Mouse (Mus musculus): ENCODE data around the gene Kank4. TPM values are rescaled to one million over a fixed set of nuclear protein-coding genes. Genes with fewer than 3 reads are reported as not detected.

The Kank4 gene
- polyA plus RNA-seq, 1 experiment from 2014 or later, result not detected

GRCm38 (mm10) chr4:98805291-98806048, 11.9 kb downstream of the Kank4 start:
- H3K4me3 ChIP-seq (ENCODE audit: inconsistent target), result no peak overlapping the region
- WGBS (ENCODE audit: missing documents), result 85% methylated on average over 12 of the region's 12 CpGs
- no peaks in the 10 kb centered on the region for H3K36me3 ChIP-seq (ENCODE audit: inconsistent target)
- no peak overlapping the region for H3K27ac ChIP-seq
- no peaks in the 10 kb centered on the region for H3K79me2 ChIP-seq (ENCODE audit: inconsistent target)

GRCm38 (mm10) chr4:98804476-98805134, 12.7 kb downstream of the Kank4 start:
- WGBS (ENCODE audit: missing documents), result 93% methylated on average over 7 of the region's 7 CpGs
- no peak overlapping the region for H3K4me3 ChIP-seq (ENCODE audit: inconsistent target)
- no peaks in the 10 kb centered on the region for H3K79me2 ChIP-seq (ENCODE audit: inconsistent target)
- H3K27ac ChIP-seq, result no peak overlapping the region
- no peaks in the 10 kb centered on the region for H3K36me3 ChIP-seq (ENCODE audit: inconsistent target)

- WGBS (ENCODE audit: missing documents), result 94% methylated on average over 11 of the region's 11 CpGs
- no peak overlapping the region for H3K4me3 ChIP-seq (ENCODE audit: inconsistent target)
Measured at GRCm38 (mm10) chr4:98801775-98802174, 15.6 kb downstream of the Kank4 start.

GRCm38 (mm10) chr4:98800824-98801223, 16.5 kb downstream of the Kank4 start:
- H3K4me3 ChIP-seq (ENCODE audit: inconsistent target), result no peak overlapping the region
- no peaks in the 10 kb centered on the region for H3K36me3 ChIP-seq (ENCODE audit: inconsistent target)
- WGBS (ENCODE audit: missing documents), result 96% methylated on average over 8 of the region's 8 CpGs
- H3K27ac ChIP-seq, result no peak overlapping the region
- H3K79me2 ChIP-seq (ENCODE audit: inconsistent target), result no peaks in the 10 kb centered on the region

More at GRCm38 (mm10) chr4:98801775-98802174, 15.6 kb downstream of the Kank4 start:
- Histone ChIP-seq H3K36me3 (ENCODE audit: inconsistent target) (no peaks in the 10 kb centered on the region), H3K27ac (no peak overlapping the region), H3K79me2 (ENCODE audit: inconsistent target) (no peaks in the 10 kb centered on the region)

GRCm38 (mm10) chr4:98796591-98797341, 20.6 kb downstream of the Kank4 start:
- WGBS (ENCODE audit: missing documents), result 88% methylated on average over 11 of the region's 11 CpGs
- Histone ChIP-seq H3K4me3 (ENCODE audit: inconsistent target) (no peak overlapping the region), H3K36me3 (ENCODE audit: inconsistent target) (no peaks in the 10 kb centered on the region), H3K79me2 (ENCODE audit: inconsistent target) (no peaks in the 10 kb centered on the region), H3K27ac (no peak overlapping the region)

- no peaks in the 10 kb centered on the region for H3K36me3 ChIP-seq (ENCODE audit: inconsistent target)
- 92% methylated on average over 2 of the region's 2 CpGs for WGBS (ENCODE audit: missing documents)
- no peaks in the 10 kb centered on the region for H3K79me2 ChIP-seq (ENCODE audit: inconsistent target)
- no peak overlapping the region for H3K27ac ChIP-seq
- no peak overlapping the region for H3K4me3 ChIP-seq (ENCODE audit: inconsistent target)
Measured at GRCm38 (mm10) chr4:98795241-98795640, 22.1 kb downstream of the Kank4 start.

- Histone ChIP-seq H3K79me2 (ENCODE audit: inconsistent target) (no peaks in the 10 kb centered on the region), H3K36me3 (ENCODE audit: inconsistent target) (no peaks in the 10 kb centered on the region), H3K4me3 (ENCODE audit: inconsistent target) (no peak overlapping the region), H3K27ac (no peak overlapping the region)
- WGBS (ENCODE audit: missing documents), result 92% methylated on average over 9 of the region's 9 CpGs
Measured at GRCm38 (mm10) chr4:98793486-98793885, 23.9 kb downstream of the Kank4 start.

- 73% methylated on average over 1 of the region's 1 CpGs for WGBS (ENCODE audit: missing documents)
- no peaks in the 10 kb centered on the region for H3K36me3 ChIP-seq (ENCODE audit: inconsistent target)
- H3K27ac ChIP-seq, result no peak overlapping the region
- no peaks in the 10 kb centered on the region for H3K79me2 ChIP-seq (ENCODE audit: inconsistent target)
- H3K4me3 ChIP-seq (ENCODE audit: inconsistent target), result no peak overlapping the region
Measured at GRCm38 (mm10) chr4:98790721-98791120, 26.6 kb downstream of the Kank4 start.

- WGBS (ENCODE audit: missing documents), result 6% methylated on average over 8 of the region's 10 CpGs
Measured at GRCm38 (mm10) chr4:98789861-98790311, 27.5 kb downstream of the Kank4 start.

GRCm38 (mm10) chr4:98789133-98789765, 28.1 kb downstream of the Kank4 start:
- 83% methylated on average over 7 of the region's 7 CpGs for WGBS (ENCODE audit: missing documents)

More at GRCm38 (mm10) chr4:98789861-98790311, 27.5 kb downstream of the Kank4 start:
- Histone ChIP-seq H3K27ac (no peak overlapping the region), H3K79me2 (ENCODE audit: inconsistent target) (no peaks in the 10 kb centered on the region), H3K4me3 (ENCODE audit: inconsistent target) (no peak overlapping the region), H3K36me3 (ENCODE audit: inconsistent target) (no peaks in the 10 kb centered on the region)

GRCm38 (mm10) chr4:98786281-98786680, 31.1 kb downstream of the Kank4 start:
- 51% methylated on average over 3 of the region's 3 CpGs for WGBS (ENCODE audit: missing documents)
- no peaks in the 10 kb centered on the region for H3K36me3 ChIP-seq (ENCODE audit: inconsistent target)
- no peak overlapping the region for H3K4me3 ChIP-seq (ENCODE audit: inconsistent target)
- H3K27ac ChIP-seq, result no peak overlapping the region
- H3K79me2 ChIP-seq (ENCODE audit: inconsistent target), result no peaks in the 10 kb centered on the region

More at GRCm38 (mm10) chr4:98789133-98789765, 28.1 kb downstream of the Kank4 start:
- no peaks in the 10 kb centered on the region for H3K79me2 ChIP-seq (ENCODE audit: inconsistent target)
- H3K36me3 ChIP-seq (ENCODE audit: inconsistent target), result no peaks in the 10 kb centered on the region
- no peak overlapping the region for H3K27ac ChIP-seq
- no peak overlapping the region for H3K4me3 ChIP-seq (ENCODE audit: inconsistent target)

GRCm38 (mm10) chr4:98785851-98786250, 31.5 kb downstream of the Kank4 start:
- 52% methylated on average over 8 of the region's 8 CpGs for WGBS (ENCODE audit: missing documents)
- Histone ChIP-seq H3K79me2 (ENCODE audit: inconsistent target) (no peaks in the 10 kb centered on the region), H3K36me3 (ENCODE audit: inconsistent target) (no peaks in the 10 kb centered on the region), H3K4me3 (ENCODE audit: inconsistent target) (no peak overlapping the region), H3K27ac (no peak overlapping the region)

GRCm38 (mm10) chr4:98778219-98778618, 39.1 kb downstream of the Kank4 start:
- WGBS (ENCODE audit: missing documents), result 12% methylated on average over 10 of the region's 16 CpGs
- no peak overlapping the region for H3K4me3 ChIP-seq (ENCODE audit: inconsistent target)
- no peaks in the 10 kb centered on the region for H3K36me3 ChIP-seq (ENCODE audit: inconsistent target)
- H3K27ac ChIP-seq, result no peak overlapping the region
- no peaks in the 10 kb centered on the region for H3K79me2 ChIP-seq (ENCODE audit: inconsistent target)

- Histone ChIP-seq H3K36me3 (ENCODE audit: inconsistent target) (no peaks in the 10 kb centered on the region), H3K4me3 (ENCODE audit: inconsistent target) (no peak overlapping the region), H3K27ac (no peak overlapping the region), H3K79me2 (ENCODE audit: inconsistent target) (no peaks in the 10 kb centered on the region)
- 35% methylated on average over 5 of the region's 6 CpGs for WGBS (ENCODE audit: missing documents)
Measured at GRCm38 (mm10) chr4:98777464-98777863, 39.9 kb downstream of the Kank4 start.
